Mouse (Mus musculus) adrenal gland, adult 18-20 months (tissue): ENCODE data around the gene Anp32a. TPM values are rescaled to one million over a fixed set of nuclear protein-coding genes. Genes with fewer than 3 reads are reported as not detected.

Source experiments
- DNase-seq, 2 experiments: peaks; one replicate each; pipeline ENCODE4 v3.0.0; 2021 to 2022; ENCODE audit warnings: low spot score in 2 of 2
- total RNA-seq, 2 experiments: library from RNA; stranded (reverse); gene quantifications; 1 replicate in 1 of 2; 2 replicates in 1 of 2; pipeline ENCODE4 v1.2.3; 2021

Gene Anp32a
- total RNA-seq, 2 experiments from 2014 or later = 275 to 337 TPM

- no peak for DNase-seq
Measured at GRCm38 (mm10) chr9:62401589-62401988, 60.5 kb downstream of the Anp32a start.

- no peak for DNase-seq
Measured at GRCm38 (mm10) chr9:62406423-62407013, 65.4 kb downstream of the Anp32a start.

- no peak for DNase-seq
Measured at GRCm38 (mm10) chr9:62407357-62408146, 66.5 kb downstream of the Anp32a start.

GRCm38 (mm10) chr9:62418742-62419141 lies 77.6 kb downstream of the Anp32a start:
- no peak for DNase-seq

- peak in 1 of 2 experiments; percentile 42 for DNase-seq
Measured at GRCm38 (mm10) chr9:62420261-62420917, 79.3 kb downstream of the Anp32a start.

GRCm38 (mm10) chr9:62421027-62421426 lies 79.9 kb downstream of the Anp32a start:
- DNase-seq = peak; percentile 72 to 78

- DNase-seq = no peak
Measured at GRCm38 (mm10) chr9:62421911-62422310, 80.8 kb downstream of the Anp32a start.

- DNase-seq = no peak
Measured at GRCm38 (mm10) chr9:62422926-62423325, 81.8 kb downstream of the Anp32a start.

- no peak for DNase-seq
Measured at GRCm38 (mm10) chr9:62423871-62424270, 82.8 kb downstream of the Anp32a start.

GRCm38 (mm10) chr9:62425265-62425664 lies 84.2 kb downstream of the Anp32a start:
- DNase-seq = peak in 1 of 2 experiments; percentile 23

GRCm38 (mm10) chr9:62426021-62426420 lies 84.9 kb downstream of the Anp32a start:
- peak in 1 of 2 experiments; percentile 19 for DNase-seq

GRCm38 (mm10) chr9:62426531-62426930 lies 85.4 kb downstream of the Anp32a start:
- DNase-seq = no peak

- DNase-seq = peak; percentile 35 to 48
Measured at GRCm38 (mm10) chr9:62427010-62427409, 85.9 kb downstream of the Anp32a start.

Other genes with a start within 250 kb of the Anp32a start
- 10 to 100 TPM; 23.1 to 43.1 TPM for gene Glce, start 218.6 kb upstream of the Anp32a start, total RNA-seq
- not detected for gene Spesp1, start 59.1 kb upstream of the Anp32a start, total RNA-seq
- 10 to 100 TPM; 10.5 to 14.8 TPM for gene Coro2b, start 195.8 kb downstream of the Anp32a start, total RNA-seq